1 mouse cellular context compared by ENCODE assay signal in the genomic region with DNA sequence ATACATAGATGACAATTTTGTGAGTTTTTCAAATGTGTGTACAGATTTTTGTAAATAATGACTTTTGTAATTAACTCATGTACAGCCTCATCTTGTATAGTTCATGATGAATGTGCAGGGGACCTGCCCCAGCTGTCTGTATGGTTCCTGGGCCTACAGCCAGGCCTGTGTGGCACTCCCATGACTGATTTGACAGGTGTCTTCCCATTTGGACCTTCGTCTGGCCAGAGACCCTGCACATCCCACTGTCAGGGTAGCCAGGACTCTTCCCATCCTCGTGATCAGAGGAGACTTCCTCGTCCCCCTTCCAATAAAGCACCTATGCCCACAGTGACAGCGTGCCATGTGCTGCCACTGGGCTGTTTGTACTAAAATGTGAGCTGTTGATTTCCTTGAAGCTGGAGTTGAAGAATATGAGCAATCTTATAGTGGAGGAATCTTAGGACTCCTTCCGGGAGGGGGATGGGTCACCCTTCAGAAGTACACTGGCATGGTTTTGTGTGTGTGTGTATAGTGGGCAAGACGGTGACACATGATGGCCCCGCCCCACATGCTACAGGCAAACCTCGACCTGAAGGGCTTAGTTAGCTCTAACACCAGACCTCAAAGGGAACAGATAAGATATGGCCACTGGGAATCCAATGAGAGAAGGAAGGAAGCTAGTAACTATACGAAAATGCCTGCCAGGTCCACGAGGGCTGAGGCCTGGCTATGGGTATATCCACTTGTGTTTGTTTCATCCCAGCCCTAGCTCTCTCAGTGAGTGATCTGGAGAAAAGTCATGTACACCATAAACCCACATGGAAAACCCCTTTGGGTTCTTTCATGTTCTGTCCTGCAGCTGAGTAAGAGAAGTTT.
TF ChIP-seq lines count a peak whose summit lies in the region.

No protein-coding gene starts in this region.

TF ChIP-seq in myocyte, 11 proteins besides CTCF, POLR2A, EP300 and RAD21:
- TF ChIP-seq SRF (IDR thresholded peaks at IDR 0.05; ENCODE audit: control insufficient read depth, insufficient read length, low read depth) (no peak), POLR2AphosphoS2 (IDR thresholded peaks at IDR 0.05; ENCODE audit: insufficient read length, low read depth) (peak; percentile 35), MAX (IDR thresholded peaks at IDR 0.05; ENCODE audit: low read depth) (no peak), TCF3 (IDR thresholded peaks at IDR 0.05; ENCODE audit: insufficient read length, low read depth) (no peak), USF1 (IDR thresholded peaks at IDR 0.05; ENCODE audit: low read depth) (no peak), MYOD1 (IDR thresholded peaks at IDR 0.05; ENCODE audit: control insufficient read depth in 1 of 3, insufficient read length in 2 of 3, low read depth in 2 of 3) (peak in 2 of 3 experiments; percentile 64 to 69), TCF12 (IDR thresholded peaks at IDR 0.05; ENCODE audit: insufficient read depth, poor library complexity, severe bottlenecking) (no peak), MYOG (IDR thresholded peaks at IDR 0.05; ENCODE audit: control insufficient read depth in 1 of 3, insufficient read depth in 1 of 3, insufficient read length in 2 of 3, low read depth in 2 of 3) (peak in 1 of 3 experiments; percentile 20), REST (IDR thresholded peaks at IDR 0.05; ENCODE audit: insufficient read depth, insufficient read length) (no peak), CEBPB (IDR thresholded peaks at IDR 0.05; ENCODE audit: insufficient read depth, poor library complexity, severe bottlenecking) (no peak), E2F4 (IDR thresholded peaks at IDR 0.05; ENCODE audit: insufficient read depth) (no peak)
TF ChIP-seq in myocyte: peak in this region for 3.
